Mouse (Mus musculus) neutrophil, adult 59 days (primary cell): ENCODE data around the gene Stn1. TPM values are rescaled to one million over a fixed set of nuclear protein-coding genes. Genes with fewer than 3 reads are reported as not detected.

Experiments
- total RNA-seq, 2 experiments: library from RNA; stranded (reverse); gene quantifications; 1 replicate in 1 of 2; 2 replicates in 1 of 2; pipeline ENCODE4 v1.2.4; 2023

Gene Stn1
- total RNA-seq = 10 to 100 TPM; 22.1 to 23.6 TPM

DNA sequence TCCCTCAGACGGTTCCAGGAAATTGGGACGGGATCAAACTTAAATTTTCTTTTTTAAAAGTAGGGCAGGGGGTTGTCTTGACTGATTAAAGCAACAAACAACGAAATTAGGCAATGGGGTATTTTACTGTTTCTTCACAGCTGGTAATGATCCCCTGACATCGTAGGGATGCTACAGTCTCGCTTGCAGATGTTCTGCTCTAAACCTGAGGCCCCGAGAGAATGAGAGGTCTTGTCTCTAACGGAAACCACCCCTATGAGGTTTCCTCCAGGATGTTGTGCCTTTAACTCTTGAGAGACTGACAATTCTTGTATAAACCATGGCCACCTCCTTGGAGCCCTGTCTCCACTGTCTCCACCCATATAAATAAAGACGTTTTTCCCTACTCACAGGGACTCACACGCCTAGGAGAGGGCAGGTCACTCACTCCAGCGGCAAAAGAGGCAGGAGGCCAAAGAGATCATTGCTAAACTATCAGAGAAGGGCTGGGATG, at the start of gene Stn1:
TSS of gene Stn1 (minus strand) at position 208 of the 493 bp plus-strand sequence.

DNA sequence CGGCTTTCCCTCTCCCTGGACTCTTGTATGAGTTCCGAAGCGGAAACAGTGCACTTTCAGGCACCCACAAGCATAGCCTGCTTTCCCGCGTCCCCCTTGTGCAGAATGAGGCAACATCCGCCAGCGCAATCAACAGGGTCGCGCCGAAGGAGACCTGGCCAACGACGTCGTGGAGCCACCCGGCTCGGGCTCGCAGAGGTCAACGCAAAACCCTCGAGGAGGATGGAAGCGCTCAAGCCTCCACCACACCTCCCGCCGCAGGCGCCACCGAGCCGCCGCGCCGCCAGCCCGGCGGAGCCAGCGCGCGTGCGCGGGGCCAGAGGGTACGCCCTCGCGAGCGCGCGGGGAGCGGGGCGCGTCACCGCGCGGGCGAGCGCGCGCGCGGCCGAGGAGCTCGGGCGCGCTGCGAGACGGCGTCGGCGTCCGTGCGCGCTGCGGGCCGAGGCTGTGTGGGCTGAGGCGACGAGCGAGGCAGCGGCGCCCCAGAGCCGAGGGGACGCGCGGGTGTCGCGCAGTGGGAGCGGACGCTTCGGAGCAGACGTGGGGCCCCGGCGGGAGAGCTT, 42.0 kb upstream of the Stn1 start, which contains the start of gene Slk:
TSS of gene Slk (plus strand) at position 454 of the 563 bp plus-strand sequence.

DNA sequence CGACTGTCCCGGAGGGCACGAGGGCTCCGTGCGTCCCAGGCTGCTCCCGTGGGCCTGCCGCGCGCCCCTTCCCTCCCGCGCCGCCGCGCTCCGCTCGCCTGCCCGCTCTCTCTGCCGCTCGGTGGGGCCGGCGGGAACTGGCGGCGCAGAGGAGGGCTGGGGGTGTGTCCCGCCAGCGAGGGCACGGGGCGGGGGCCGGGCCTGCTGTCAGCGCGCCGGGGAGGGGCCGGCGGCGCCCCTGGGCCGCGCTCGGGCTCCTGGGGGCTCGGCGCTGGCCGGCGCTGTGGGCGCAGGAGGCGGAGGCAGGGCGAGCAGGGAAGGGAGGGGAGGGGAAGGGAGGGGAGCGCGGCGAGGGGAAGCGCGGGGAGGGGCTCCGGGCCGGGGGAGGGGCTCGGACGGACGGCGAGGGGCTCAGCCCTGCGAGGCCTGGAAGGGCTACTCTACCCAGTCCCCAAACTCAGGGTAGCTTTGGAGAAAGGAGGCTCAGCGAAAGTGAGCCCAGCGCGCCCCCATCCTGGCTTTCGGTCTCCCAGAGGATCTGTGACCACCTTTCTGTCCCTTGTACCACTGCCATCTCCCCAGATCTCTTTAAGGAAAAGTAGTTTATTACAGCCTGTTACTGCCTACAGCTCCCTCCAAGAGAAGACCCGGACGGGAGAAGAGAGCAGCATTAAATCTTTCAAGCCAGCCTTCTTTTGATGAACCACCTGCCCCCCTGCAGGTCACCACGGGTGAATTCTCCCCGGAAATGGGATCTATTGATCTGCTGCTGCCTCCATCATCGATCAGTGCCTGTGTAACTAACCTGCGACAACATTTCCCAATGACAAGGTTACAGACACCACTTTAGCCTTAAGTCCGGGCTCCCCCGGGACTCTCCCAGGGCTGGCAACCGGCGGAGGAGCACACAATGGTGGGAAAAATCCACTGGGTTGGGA, 72.7 kb downstream of the Stn1 start, which contains the start of gene Sh3pxd2a:
TSS of gene Sh3pxd2a (minus strand) at position 98 of the 938 bp plus-strand sequence.

Other genes with a start within 250 kb of the Stn1 start
- gene Sh3pxd2a, start 73.1 kb downstream of the Stn1 start, total RNA-seq = 1 to 10 TPM; 1.4 to 2.3 TPM
- gene Slk, start 42.2 kb upstream of the Stn1 start, total RNA-seq = 100 to 1,000 TPM; 102 to 108 TPM
- gene Col17a1, start 154.6 kb upstream of the Stn1 start, total RNA-seq = not detected
- 10 to 100 TPM; 59.7 to 61.5 TPM for gene Sfr1, start 194.2 kb upstream of the Stn1 start, total RNA-seq